Mouse (Mus musculus): Measurements from ENCODE around the gene Ralgps1.

GRCm38 (mm10) chr2:33230701-33231100 lies 140.6 kb downstream of the Ralgps1 start:
- TF ChIP-seq CTCF (IDR thresholded peaks at IDR 0.05; ENCODE audit: insufficient read depth, low read depth, low read length) (no peak), POLR2A (IDR thresholded peaks at IDR 0.05; ENCODE audit: insufficient read depth, low read depth, low read length) (no peak)
